Mouse (Mus musculus): Measurements from ENCODE around the gene Arfgap2.

DNA sequence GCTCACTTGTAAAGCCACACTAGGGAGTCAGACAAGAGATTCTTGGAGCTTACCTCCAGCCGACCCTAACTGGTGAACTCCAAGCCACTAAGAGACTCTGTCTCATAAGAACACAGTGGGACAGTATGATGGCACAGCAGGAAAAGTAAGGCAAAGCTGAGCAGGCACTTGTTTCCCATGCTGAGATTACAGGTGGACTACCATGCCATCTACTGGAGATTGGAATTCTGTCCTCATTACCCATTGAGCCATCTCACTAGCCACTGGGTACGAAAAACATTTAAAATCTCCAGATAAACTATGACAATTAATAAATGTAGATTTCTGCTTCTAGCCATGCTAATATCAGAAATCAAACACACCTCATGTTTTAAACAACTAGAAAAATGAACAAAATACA lies 41.2 kb upstream of the Arfgap2 start:
- no peak for TF ChIP-seq CTCF (IDR thresholded peaks at IDR 0.05; ENCODE audit: control insufficient read depth, insufficient read depth, insufficient replicate concordance, low read depth, low read length)
- TF ChIP-seq POLR2A (IDR thresholded peaks at IDR 0.05; ENCODE audit: control insufficient read depth, low read depth, low read length), result no peak

All from testis, adult 2 months (tissue).